8 mouse cellular contexts compared by ENCODE assay signal in the genomic region with DNA sequence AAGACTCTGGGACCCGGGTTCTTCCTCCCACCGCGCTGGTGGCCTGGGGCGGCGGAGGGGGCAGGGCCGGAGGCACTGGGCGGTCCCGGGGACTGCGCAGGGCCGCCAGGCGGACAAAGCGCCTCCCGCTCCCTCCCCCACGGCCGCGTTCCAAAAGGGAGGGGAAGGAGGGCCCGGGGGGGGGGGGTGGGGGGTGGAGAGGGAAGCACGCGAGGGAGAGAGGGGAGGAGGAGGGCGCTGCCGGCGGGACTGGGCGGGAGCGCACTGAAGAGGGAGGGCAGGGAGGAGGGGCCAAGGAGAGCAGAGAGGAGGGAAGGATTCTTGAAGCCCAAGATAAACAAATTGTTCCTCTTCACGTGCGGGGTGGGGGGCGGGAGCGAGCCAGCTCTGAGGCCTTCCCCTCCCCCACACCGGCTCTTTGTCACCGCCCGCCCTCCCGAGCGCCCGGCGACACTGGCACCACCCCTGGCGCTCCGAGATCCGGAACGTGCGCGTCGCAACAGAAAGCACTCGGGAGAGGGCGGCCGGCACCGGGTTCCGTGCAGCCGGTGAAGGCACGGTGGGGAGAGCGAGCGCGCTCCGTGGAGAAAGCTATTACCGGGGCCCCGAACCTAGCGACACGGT. TPM values are rescaled to one million over a fixed set of nuclear protein-coding genes. Genes with fewer than 3 reads are reported as not detected.
DNase-seq lines count a peak whose midpoint lies in the region; ATAC-seq and TF ChIP-seq lines count a peak whose summit lies in the region.

No protein-coding gene starts in this region.

- no peaks in the 10 kb centered on the region for H3K9me3 ChIP-seq in hindbrain, embryonic 13.5 days

- in situ Hi-C loops in Patski (cut with MboI; ENCODE audit: low pct_unique_long_range_greater_than_20kb) = loop anchor here (5.0 kb wide), 3 partner anchors 40 to 160 kb away; no protein-coding TSS in a partner anchor

- peak overlapping the region; percentile 99 for H3K27ac ChIP-seq in hindbrain, embryonic 13.5 days

- no peaks in the 10 kb centered on the region for H3K36me3 ChIP-seq in hindbrain, embryonic 13.5 days

- peak overlapping the region; percentile 98 for H3K9ac ChIP-seq in hindbrain, embryonic 13.5 days

- H3K4me3 ChIP-seq in hindbrain, embryonic 13.5 days = peak overlapping the region; percentile 82

- peak; percentile 75 for ATAC-seq in Patski
- ATAC-seq in hindbrain, embryonic 13.5 days (ENCODE audit: low FRiP score) = peak; percentile 88

- no peak for TF ChIP-seq CTCF in Patski (IDR thresholded peaks at IDR 0.05)

- H3K4me2 ChIP-seq in hindbrain, embryonic 13.5 days = peak overlapping the region; percentile 83

- WGBS in hindbrain, embryonic 13.5 days = 0% methylated on average over 40 of the region's 57 CpGs

- peak; percentile 71 for DNase-seq in Patski (ENCODE audit: low read depth, low spot score)
- DNase-seq in cerebellum, postnatal 14 days = peak; percentile 94 to 95
- peak; percentile 59 to 65 for DNase-seq in frontal cortex, postnatal 14 days (ENCODE audit: low spot score in 2 of 2)
- peak; percentile 76 to 82 for DNase-seq in layer of hippocampus, postnatal 14 days (ENCODE audit: low spot score in 2 of 2)
- DNase-seq in lung, postnatal 10 days = peak; percentile 98
- DNase-seq in ovary, postnatal 14 days (ENCODE audit: low spot score) = peak; percentile 83
- peak; percentile 85 for DNase-seq in thymus, postnatal 14 days

- POLR2A ChIA-PET in Patski (lab: Charles Lee) = interaction anchor here (0.5 to 3.1 kb wide), 15 partner anchors 11 to 449 kb away, joined by 3 to 16 read pairs (median 5); no protein-coding TSS in a partner anchor

- H3K27me3 ChIP-seq in Patski = no peaks in the 10 kb centered on the region
- no peaks in the 10 kb centered on the region for H3K27me3 ChIP-seq in hindbrain, embryonic 13.5 days

- CTCF ChIA-PET in Patski (lab: Charles Lee) = interaction anchor here (1.0 to 1.5 kb wide), 4 partner anchors 10 to 77 kb away, joined by 3 to 5 read pairs (median 4); no protein-coding TSS in a partner anchor

- peaks cover 16% of the 10 kb centered on the region for H3K4me1 ChIP-seq in hindbrain, embryonic 13.5 days (replicated peaks)

RNA-seq across cellular contexts. Expression of a gene that starts 2.8 kb away (rescaled TPM):
- polyA plus RNA-seq in Patski (2021) = 7.7 TPM
- polyA plus RNA-seq in hindbrain, embryonic 13.5 days (2015; fragmentation: Nextera tagmentation; extraction: Ambion mirVana) = 8.2 TPM in 2 replicates
- 1 to 10 TPM; 7.4 to 8.5 TPM for total RNA-seq in layer of hippocampus, postnatal 14 days (2021)

Comparison
In these comparisons a context has a peak if more than half of its experiments do, and no peak if none do; other contexts are left out.
1. Peak in every context shown above with its lines: DNase-seq, ATAC-seq, H3K4me3 ChIP-seq and H3K27ac ChIP-seq.